Mouse (Mus musculus) liver, adult 2 months (tissue): ENCODE data around the gene Sptbn1. TPM values are rescaled to one million over a fixed set of nuclear protein-coding genes. Genes with fewer than 3 reads are reported as not detected.
A peak's percentile ranks its signal among the peaks of the same experiment; 100 is the strongest.

ENCODE experiments used
- DNase-seq: peaks from one replicate; pipeline ENCODE4 v3.0.0-alpha.2; 2011; ENCODE audit warnings: low read depth, low spot score; ENCODE audit errors: extremely low read depth
- H3K27ac ChIP-seq: fragments of 200-500 bp; replicated peaks from 2 replicates; pipeline ENCODE4 v1.5.1; 2012; ENCODE audit warnings: low read depth, mild to moderate bottlenecking, control low read depth, inconsistent platforms, low read length; ENCODE audit not compliant: insufficient read depth
- H3K27me3 ChIP-seq: fragments of 200-500 bp; 2 replicates; pipeline ENCODE4 v1.6.1; 2012; ENCODE audit warnings: mild to moderate bottlenecking, moderate library complexity, low read length, inconsistent platforms; ENCODE audit not compliant: control insufficient read depth, insufficient read depth
- H3K36me3 ChIP-seq: fragments of 200-500 bp; 2 replicates; pipeline ENCODE4 v1.6.1; 2012; ENCODE audit warnings: low read length, inconsistent platforms; ENCODE audit not compliant: control insufficient read depth, insufficient read depth
- H3K4me1 ChIP-seq: fragments of 200-500 bp; 2 replicates; pipeline ENCODE4 v1.6.1; 2011; ENCODE audit warnings: low read length; ENCODE audit not compliant: control insufficient read depth, insufficient read depth
- H3K4me3 ChIP-seq: fragments of 200-500 bp; 2 replicates; pipeline ENCODE4 v1.5.1; 2011; ENCODE audit warnings: low read depth, mild to moderate bottlenecking, control low read depth, low read length, moderate library complexity; ENCODE audit not compliant: insufficient read depth
- H3K79me2 ChIP-seq: fragments of 200-500 bp; 2 replicates; pipeline ENCODE4 v1.6.1; 2012; ENCODE audit warnings: inconsistent platforms, mild to moderate bottlenecking, low read length, moderate library complexity; ENCODE audit not compliant: control insufficient read depth, insufficient read depth
- H3K9ac ChIP-seq: fragments of 200-500 bp; 2 replicates; pipeline ENCODE4 v1.6.1; 2012; ENCODE audit warnings: low read depth, mild to moderate bottlenecking, control low read depth, inconsistent platforms, low read length
- CTCF ChIP-seq: fragments of 200-500 bp; IDR thresholded peaks from 2 replicates; pipeline ENCODE4 v1.5.1; 2011; ENCODE audit warnings: low read depth, low read length, control low read depth
- POLR2A ChIP-seq: fragments of 200-500 bp; IDR thresholded peaks from 2 replicates; pipeline ENCODE4 v1.6.1; 2011; ENCODE audit warnings: low read length, control low read depth; ENCODE audit not compliant: insufficient read depth; ENCODE audit errors: extremely low read depth
- WGBS: fragments of 180-500 bp; shearing (Covaris S2); methylation state at CpG from one replicate; pipeline ENCODE4 v1.1.7; 2018; 5-methylcytosine and 5-hydroxymethylcytosine counted together
- polyA plus RNA-seq: library from polyadenylated mRNA; depleted of rRNA; stranded (reverse); fragments of >200 nt; gene quantifications from 2 replicates; pipeline ENCODE4 v1.2.3, GENCODE M21; 2012
- total RNA-seq: library from RNA; depleted of rRNA; stranded (reverse); fragments of >200 nt; gene quantifications from 2 replicates; pipeline ENCODE4 v1.2.3, GENCODE M21; 2014

The Sptbn1 gene
- total and polyA plus RNA-seq, 2 experiments = 13.0 to 50.9 TPM

DNA sequence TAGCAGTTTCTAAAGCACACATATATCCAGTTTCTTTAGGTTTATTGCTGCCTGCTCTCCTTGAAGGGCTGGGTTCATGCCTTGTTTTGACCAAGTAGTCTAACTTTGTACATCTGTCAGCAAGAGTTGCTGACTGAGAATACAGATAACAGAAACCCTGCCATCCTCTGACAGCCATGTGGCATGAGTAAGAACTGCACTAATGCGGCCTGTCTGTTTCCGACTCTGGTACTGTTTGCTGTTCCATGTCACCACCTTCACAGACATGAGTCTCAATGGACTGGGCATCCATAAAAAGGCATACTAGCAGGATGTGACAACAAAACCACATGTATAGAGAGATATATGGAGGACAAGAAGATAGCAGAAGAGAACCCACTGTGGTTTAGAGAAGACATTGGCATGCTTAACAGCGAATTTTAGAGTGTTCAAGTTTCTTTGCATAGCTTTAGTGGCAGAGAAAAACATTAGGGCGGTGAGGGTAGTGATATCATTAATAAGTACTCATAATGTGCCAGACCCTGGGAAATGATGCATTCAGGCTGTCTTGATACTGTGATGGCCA is 18.4 kb downstream of the Sptbn1 start:
- WGBS = 88% methylated on average over 4 of the region's 4 CpGs
- H3K79me2 ChIP-seq = no peaks in the 10 kb centered on the region; the same call in none of the 2 replicates
- H3K4me1 ChIP-seq = peaks cover 2% of the 10 kb centered on the region; the same call in 1 of the 2 replicates
- no peaks in the 10 kb centered on the region for H3K27me3 ChIP-seq
- no peak for DNase-seq
- TF ChIP-seq CTCF = no peak
- TF ChIP-seq POLR2A = no peak
- H3K4me3 ChIP-seq = no peak overlapping the region
- H3K9ac ChIP-seq = no peak overlapping the region
- no peak overlapping the region for H3K27ac ChIP-seq
- H3K36me3 ChIP-seq = no peaks in the 10 kb centered on the region

DNA sequence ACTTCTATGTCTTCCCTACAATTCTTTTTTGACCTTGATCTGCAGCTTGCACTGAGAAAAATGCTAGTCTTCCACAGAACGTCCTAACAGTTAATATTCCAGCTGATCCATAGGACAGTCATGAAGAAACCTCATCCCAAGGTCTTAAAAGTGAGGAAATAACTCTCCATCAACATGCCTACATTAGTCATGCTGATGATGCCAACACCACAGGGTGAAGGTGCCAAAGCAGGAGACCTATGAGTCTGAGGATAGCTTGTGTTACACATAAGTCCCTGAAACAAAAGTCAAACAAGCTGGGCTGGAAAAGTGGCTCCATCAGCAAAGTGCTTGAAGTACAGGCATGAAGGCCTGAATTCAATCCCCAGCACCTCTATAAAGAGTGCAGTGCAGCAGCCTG is 20.9 kb downstream of the Sptbn1 start:
- no peak for DNase-seq
- H3K27me3 ChIP-seq = no peaks in the 10 kb centered on the region
- H3K4me1 ChIP-seq = peaks cover 8% of the 10 kb centered on the region; the same call in 1 of the 2 replicates
- WGBS = 68% methylated on average over 1 of the region's 1 CpGs
- TF ChIP-seq CTCF (no peak), POLR2A (no peak)
- no peak overlapping the region for H3K9ac ChIP-seq
- H3K27ac ChIP-seq = no peak overlapping the region
- H3K4me3 ChIP-seq = no peak overlapping the region
- H3K36me3 ChIP-seq = no peaks in the 10 kb centered on the region
- no peaks in the 10 kb centered on the region; the same call in none of the 2 replicates for H3K79me2 ChIP-seq

GRCm38 (mm10) chr11:30246161-30246560 is 21.8 kb downstream of the Sptbn1 start:
- no peak overlapping the region for H3K27ac ChIP-seq
- WGBS = 77% methylated on average over 11 of the region's 11 CpGs
- H3K4me3 ChIP-seq = no peak overlapping the region
- no peak overlapping the region for H3K9ac ChIP-seq
- H3K4me1 ChIP-seq = peaks cover 12% of the 10 kb centered on the region; the same call in 1 of the 2 replicates
- no peaks in the 10 kb centered on the region; the same call in none of the 2 replicates for H3K79me2 ChIP-seq
- TF ChIP-seq CTCF = no peak
- no peak for TF ChIP-seq POLR2A
- no peaks in the 10 kb centered on the region for H3K27me3 ChIP-seq
- no peaks in the 10 kb centered on the region for H3K36me3 ChIP-seq
- DNase-seq = no peak

DNA sequence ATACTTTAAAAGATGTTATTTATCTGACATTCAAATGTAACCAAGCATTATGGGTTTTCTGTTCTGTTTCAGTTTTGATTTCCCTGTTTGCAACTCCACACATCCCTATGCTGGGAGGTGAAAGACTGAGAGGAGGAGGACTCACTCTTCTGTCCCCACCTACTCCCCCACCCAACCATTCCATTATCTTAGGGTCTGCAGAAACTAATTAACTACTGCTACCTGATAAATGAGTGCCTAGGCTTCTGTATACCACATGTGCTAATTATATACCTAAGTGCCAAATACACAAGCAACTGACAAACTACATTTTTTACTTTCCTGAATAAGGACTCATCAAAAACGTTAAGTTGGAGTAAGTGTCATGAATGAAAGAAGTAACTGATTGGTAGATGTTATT is 23.8 kb downstream of the Sptbn1 start:
- no peak for DNase-seq
- WGBS = 49% methylated on average over 1 of the region's 1 CpGs
- H3K4me1 ChIP-seq = peaks cover 12% of the 10 kb centered on the region; the same call in 1 of the 2 replicates
- H3K27me3 ChIP-seq = no peaks in the 10 kb centered on the region
- no peaks in the 10 kb centered on the region; the same call in none of the 2 replicates for H3K79me2 ChIP-seq
- no peak overlapping the region for H3K4me3 ChIP-seq
- TF ChIP-seq POLR2A = no peak
- TF ChIP-seq CTCF = no peak
- H3K9ac ChIP-seq = no peak overlapping the region
- H3K36me3 ChIP-seq = no peaks in the 10 kb centered on the region
- no peak overlapping the region for H3K27ac ChIP-seq

DNA sequence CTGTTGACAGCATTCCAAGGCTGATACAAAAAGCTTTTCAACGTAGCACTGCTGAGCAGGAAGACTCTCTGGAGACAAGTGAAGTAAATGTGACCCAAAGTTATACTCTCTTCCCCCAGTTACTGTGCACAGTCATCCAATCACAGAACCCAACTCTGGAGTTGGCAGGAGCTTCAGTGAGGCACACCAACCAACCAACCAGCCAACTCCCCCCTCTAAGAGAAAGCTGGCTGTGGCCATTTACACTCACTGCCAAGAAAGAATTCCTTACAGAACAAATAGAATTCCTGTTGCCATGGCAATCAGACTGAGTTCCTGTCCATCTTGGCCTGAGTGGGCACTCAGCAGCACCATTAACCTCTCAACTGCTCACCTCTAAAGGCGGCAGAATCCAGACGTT is 24.4 kb downstream of the Sptbn1 start:
- Histone ChIP-seq H3K27ac (no peak overlapping the region), H3K27me3 (no peaks in the 10 kb centered on the region), H3K79me2 (no peaks in the 10 kb centered on the region; the same call in none of the 2 replicates), H3K9ac (no peak overlapping the region), H3K4me1 (peaks cover 12% of the 10 kb centered on the region; the same call in 1 of the 2 replicates), H3K4me3 (no peak overlapping the region), H3K36me3 (no peaks in the 10 kb centered on the region)
- WGBS = 54% methylated on average over 3 of the region's 3 CpGs
- no peak for TF ChIP-seq CTCF
- no peak for TF ChIP-seq POLR2A
- DNase-seq = peak; percentile 31

- TF ChIP-seq POLR2A (no peak), CTCF (no peak)
- Histone ChIP-seq H3K27me3 (no peaks in the 10 kb centered on the region), H3K27ac (no peak overlapping the region), H3K9ac (no peak overlapping the region), H3K79me2 (no peaks in the 10 kb centered on the region; the same call in none of the 2 replicates), H3K4me1 (peaks cover 9% of the 10 kb centered on the region; the same call in 1 of the 2 replicates), H3K36me3 (no peaks in the 10 kb centered on the region), H3K4me3 (no peak overlapping the region)
- 45% methylated on average over 3 of the region's 3 CpGs for WGBS
- no peak for DNase-seq
Observed at GRCm38 (mm10) chr11:30240861-30241260, 27.1 kb downstream of the Sptbn1 start.
